Mouse (Mus musculus): ENCODE results near the gene Dclk1. TPM values are rescaled to one million over a fixed set of nuclear protein-coding genes. Genes with fewer than 3 reads are reported as not detected.
A peak's percentile ranks its signal among the peaks of the same experiment; 100 is the strongest.

Dclk1 gene
- polyA plus RNA-seq, 1 experiment from 2014 or later, result 173 TPM

- WGBS, result 6% methylated on average over 16 of the region's 16 CpGs
- H3K4me3 ChIP-seq, result 0 out of 2 replicates have a peak overlapping the region, but pooled peaks have one; percentile 4
These were observed 105.3 kb downstream of the Dclk1 start for GRCm38 (mm10) chr3:55347371-55348025.

GRCm38 (mm10) chr3:55348026-55348390 lies 105.8 kb downstream of the Dclk1 start:
- Histone ChIP-seq H3K36me3 (ENCODE audit: poor library complexity, severe bottlenecking) (no peaks in the 10 kb centered on the region), H3K9me3 (replicated peaks) (no peaks in the 10 kb centered on the region), H3K4me3 (0 out of 2 replicates have a peak overlapping the region, but pooled peaks have one; percentile 4), H3K4me2 (peak overlapping the region; percentile 49), H3K27me3 (no peaks in the 10 kb centered on the region), H3K4me1 (peaks cover 64% of the 10 kb centered on the region), H3K9ac (peak overlapping the region; percentile 43), H3K27ac (peak overlapping the region; percentile 86)
- ATAC-seq, result peak; percentile 1; the same call in 1 of the 2 replicates
- 57% methylated on average over 5 of the region's 5 CpGs for WGBS

More at GRCm38 (mm10) chr3:55347371-55348025, 105.3 kb downstream of the Dclk1 start:
- Histone ChIP-seq H3K4me1 (peaks cover 59% of the 10 kb centered on the region), H3K36me3 (ENCODE audit: poor library complexity, severe bottlenecking) (no peaks in the 10 kb centered on the region), H3K4me2 (peak overlapping the region; percentile 49), H3K27me3 (no peaks in the 10 kb centered on the region), H3K9me3 (replicated peaks) (no peaks in the 10 kb centered on the region), H3K27ac (peak overlapping the region; percentile 86), H3K9ac (peak overlapping the region; percentile 43)
- ATAC-seq, result peak; percentile 28

GRCm38 (mm10) chr3:55350194-55350593 lies 108.0 kb downstream of the Dclk1 start:
- Histone ChIP-seq H3K9ac (no peak overlapping the region), H3K36me3 (ENCODE audit: poor library complexity, severe bottlenecking) (no peaks in the 10 kb centered on the region), H3K4me3 (no peak overlapping the region), H3K27me3 (no peaks in the 10 kb centered on the region), H3K4me2 (no peak overlapping the region), H3K4me1 (peaks cover 81% of the 10 kb centered on the region), H3K27ac (peak overlapping the region; percentile 76), H3K9me3 (replicated peaks) (no peaks in the 10 kb centered on the region)
- no peak for ATAC-seq
- 81% methylated on average over 2 of the region's 2 CpGs for WGBS

- no peaks in the 10 kb centered on the region for H3K9me3 ChIP-seq (replicated peaks)
- peaks cover 80% of the 10 kb centered on the region for H3K4me1 ChIP-seq
- WGBS, result 33% methylated on average over 13 of the region's 13 CpGs
- peak overlapping the region; percentile 45; the same call in 1 of the 2 replicates for H3K9ac ChIP-seq
- no peaks in the 10 kb centered on the region for H3K27me3 ChIP-seq
- peak overlapping the region; percentile 38 for H3K4me2 ChIP-seq
- H3K36me3 ChIP-seq (ENCODE audit: poor library complexity, severe bottlenecking), result no peaks in the 10 kb centered on the region
- no peak overlapping the region for H3K4me3 ChIP-seq
- peak overlapping the region; percentile 93 for H3K27ac ChIP-seq
- ATAC-seq, result peak; percentile 90
These were observed 109.3 kb downstream of the Dclk1 start for GRCm38 (mm10) chr3:55351281-55352052.

- no peak for ATAC-seq
- Histone ChIP-seq H3K4me1 (peaks cover 70% of the 10 kb centered on the region), H3K36me3 (ENCODE audit: poor library complexity, severe bottlenecking) (no peaks in the 10 kb centered on the region), H3K4me3 (no peak overlapping the region), H3K27me3 (no peaks in the 10 kb centered on the region), H3K4me2 (0 out of 2 replicates have a peak overlapping the region, but pooled peaks have one; percentile 7), H3K9me3 (replicated peaks) (no peaks in the 10 kb centered on the region), H3K27ac (peak overlapping the region; percentile 93), H3K9ac (no peak overlapping the region)
- 70% methylated on average over 14 of the region's 14 CpGs for WGBS
These were observed 110.4 kb downstream of the Dclk1 start for GRCm38 (mm10) chr3:55352529-55352928.

- Histone ChIP-seq H3K36me3 (ENCODE audit: poor library complexity, severe bottlenecking) (no peaks in the 10 kb centered on the region), H3K9me3 (replicated peaks) (no peaks in the 10 kb centered on the region), H3K27me3 (no peaks in the 10 kb centered on the region), H3K9ac (no peak overlapping the region), H3K4me2 (no peak overlapping the region), H3K27ac (peak overlapping the region; percentile 93), H3K4me3 (no peak overlapping the region), H3K4me1 (peaks cover 63% of the 10 kb centered on the region)
- 80% methylated on average over 9 of the region's 9 CpGs for WGBS
- ATAC-seq, result no peak
These were observed 111.0 kb downstream of the Dclk1 start for GRCm38 (mm10) chr3:55353169-55353568.

GRCm38 (mm10) chr3:55353909-55354511 lies 111.8 kb downstream of the Dclk1 start:
- H3K36me3 ChIP-seq (ENCODE audit: poor library complexity, severe bottlenecking), result no peaks in the 10 kb centered on the region
- H3K4me1 ChIP-seq, result peaks cover 55% of the 10 kb centered on the region
- no peaks in the 10 kb centered on the region for H3K9me3 ChIP-seq (replicated peaks)
- 32% methylated on average over 13 of the region's 13 CpGs for WGBS
- peak overlapping the region; percentile 21 for H3K27ac ChIP-seq
- H3K4me3 ChIP-seq, result no peak overlapping the region
- no peak overlapping the region for H3K9ac ChIP-seq
- H3K27me3 ChIP-seq, result no peaks in the 10 kb centered on the region
- 0 out of 2 replicates have a peak, but pooled peaks have one; percentile 8 for ATAC-seq
- H3K4me2 ChIP-seq, result 0 out of 2 replicates have a peak overlapping the region, but pooled peaks have one; percentile 8

GRCm38 (mm10) chr3:55354765-55355164 lies 112.6 kb downstream of the Dclk1 start:
- no peak overlapping the region for H3K4me3 ChIP-seq
- peaks cover 47% of the 10 kb centered on the region for H3K4me1 ChIP-seq
- no peaks in the 10 kb centered on the region for H3K36me3 ChIP-seq (ENCODE audit: poor library complexity, severe bottlenecking)
- no peaks in the 10 kb centered on the region for H3K27me3 ChIP-seq
- no peak overlapping the region for H3K27ac ChIP-seq
- H3K9me3 ChIP-seq (replicated peaks), result no peaks in the 10 kb centered on the region
- H3K9ac ChIP-seq, result no peak overlapping the region
- WGBS, result 33% methylated on average over 3 of the region's 3 CpGs
- H3K4me2 ChIP-seq, result no peak overlapping the region
- no peak for ATAC-seq

GRCm38 (mm10) chr3:55358486-55358885 lies 116.3 kb downstream of the Dclk1 start:
- ATAC-seq, result no peak
- Histone ChIP-seq H3K9me3 (replicated peaks) (no peaks in the 10 kb centered on the region), H3K27ac (no peak overlapping the region), H3K4me1 (peaks cover 12% of the 10 kb centered on the region), H3K36me3 (ENCODE audit: poor library complexity, severe bottlenecking) (no peaks in the 10 kb centered on the region), H3K9ac (no peak overlapping the region), H3K4me2 (no peak overlapping the region), H3K27me3 (no peaks in the 10 kb centered on the region), H3K4me3 (no peak overlapping the region)
- 90% methylated on average over 8 of the region's 8 CpGs for WGBS

- 88% methylated on average over 3 of the region's 3 CpGs for WGBS
- no peaks in the 10 kb centered on the region for H3K9me3 ChIP-seq (replicated peaks)
These were observed 118.7 kb downstream of the Dclk1 start for GRCm38 (mm10) chr3:55360836-55361235.

GRCm38 (mm10) chr3:55367166-55367565 lies 125.0 kb downstream of the Dclk1 start:
- no peaks in the 10 kb centered on the region for H3K36me3 ChIP-seq (ENCODE audit: poor library complexity, severe bottlenecking)
- 0 out of 2 replicates have a peak, but pooled peaks have one; percentile 26 for ATAC-seq
- no peaks in the 10 kb centered on the region for H3K9me3 ChIP-seq (replicated peaks)
- no peak overlapping the region for H3K9ac ChIP-seq
- no peak overlapping the region for H3K27ac ChIP-seq
- no peaks in the 10 kb centered on the region for H3K4me1 ChIP-seq
- H3K27me3 ChIP-seq, result no peaks in the 10 kb centered on the region
- no peak overlapping the region for H3K4me3 ChIP-seq
- no peak overlapping the region for H3K4me2 ChIP-seq
- WGBS, result 71% methylated on average over 8 of the region's 8 CpGs

More at GRCm38 (mm10) chr3:55360836-55361235, 118.7 kb downstream of the Dclk1 start:
- Histone ChIP-seq H3K27ac (no peak overlapping the region), H3K4me2 (no peak overlapping the region), H3K9ac (no peak overlapping the region), H3K4me1 (no peaks in the 10 kb centered on the region), H3K27me3 (no peaks in the 10 kb centered on the region), H3K4me3 (no peak overlapping the region), H3K36me3 (ENCODE audit: poor library complexity, severe bottlenecking) (no peaks in the 10 kb centered on the region)
- no peak for ATAC-seq

GRCm38 (mm10) chr3:55369156-55369555 lies 127.0 kb downstream of the Dclk1 start:
- H3K4me3 ChIP-seq, result no peak overlapping the region
- H3K9ac ChIP-seq, result no peak overlapping the region
- no peak for ATAC-seq
- peaks cover 1% of the 10 kb centered on the region; the same call in 1 of the 2 replicates for H3K4me1 ChIP-seq
- H3K4me2 ChIP-seq, result no peak overlapping the region
- H3K36me3 ChIP-seq (ENCODE audit: poor library complexity, severe bottlenecking), result no peaks in the 10 kb centered on the region
- no peaks in the 10 kb centered on the region for H3K9me3 ChIP-seq (replicated peaks)
- 83% methylated on average over 7 of the region's 7 CpGs for WGBS
- no peaks in the 10 kb centered on the region for H3K27me3 ChIP-seq
- H3K27ac ChIP-seq, result no peak overlapping the region
